Mouse (Mus musculus) retina, embryonic 14.5 days (tissue): ENCODE measurements at regions not wholly inside any gene's neighbourhood (a gene's known extent, or its start where the extent isn't known, plus 50 kb on each side); places are given as distances from the start of the nearest gene placed in this dataset.
"Not testable (repeated sequence)": the region's sequence is repeated elsewhere in the genome, so short reads cannot be mapped to it uniquely, and the experiment has no call there.

Experiments
- DNase-seq: peaks from one replicate; pipeline ENCODE4 v3.0.0-alpha.2; 2015; ENCODE audit warnings: low spot score

DNA sequence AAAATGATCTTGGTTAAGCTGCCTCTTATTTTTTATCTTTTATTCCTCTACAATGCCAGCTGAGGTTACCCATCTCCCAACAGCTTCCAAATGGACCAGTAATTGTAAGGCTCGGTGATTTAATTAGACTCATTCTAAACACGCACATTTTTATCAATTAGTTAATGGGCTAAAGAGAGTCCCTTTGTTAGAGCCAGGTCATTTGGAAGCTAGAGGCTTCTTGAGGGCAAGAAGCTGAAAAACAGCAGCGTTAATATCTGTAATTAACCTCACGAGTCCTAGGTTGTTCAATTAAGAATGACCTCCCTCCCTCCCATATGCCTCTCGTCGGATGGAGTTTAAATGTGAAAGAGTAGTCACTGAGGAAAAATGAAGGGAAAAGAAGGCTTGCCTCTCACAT, 66.5 kb downstream of the Otx2 start:
- DNase-seq: peak; percentile 73

DNA sequence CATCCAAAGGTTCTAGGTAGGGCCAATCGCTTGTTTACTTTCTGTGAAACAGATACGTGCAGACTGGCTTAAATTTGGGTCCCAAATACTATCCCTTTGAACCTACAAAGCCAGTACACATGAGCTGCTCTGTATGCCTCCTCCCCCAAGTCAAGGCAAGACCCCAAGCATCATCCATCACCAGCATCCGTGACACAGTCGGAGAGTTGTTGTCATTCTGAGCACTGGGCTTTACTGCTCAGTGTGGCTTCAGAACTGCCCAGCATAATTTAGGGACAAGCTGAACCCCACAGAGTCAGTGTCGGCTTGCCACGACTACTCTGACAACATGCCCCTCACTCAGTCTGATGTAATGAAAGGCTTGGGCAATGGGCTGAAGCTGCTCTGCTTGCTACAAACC, 70.1 kb downstream of the Otx2 start:
- DNase-seq: no peak

DNA sequence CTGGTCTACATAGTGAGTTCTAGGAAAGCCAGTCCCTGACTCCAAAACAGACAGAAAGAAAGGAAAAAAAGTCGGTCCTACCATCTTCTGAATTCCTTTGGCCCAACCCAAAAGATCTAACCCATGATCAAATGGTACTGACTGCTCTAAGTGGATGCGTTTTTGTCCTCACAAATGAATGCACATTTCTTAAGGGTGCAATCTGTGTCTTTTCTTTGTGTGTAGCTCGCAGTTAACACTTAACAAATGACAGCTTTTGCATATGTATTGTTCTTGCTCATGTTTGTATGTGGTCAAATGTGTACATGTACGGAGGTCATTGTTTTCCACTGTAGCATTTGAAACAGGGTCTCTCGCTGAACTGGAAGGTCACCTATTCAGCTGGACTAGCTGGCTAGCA, 79.3 kb downstream of the Otx2 start:
- DNase-seq: no peak

DNA sequence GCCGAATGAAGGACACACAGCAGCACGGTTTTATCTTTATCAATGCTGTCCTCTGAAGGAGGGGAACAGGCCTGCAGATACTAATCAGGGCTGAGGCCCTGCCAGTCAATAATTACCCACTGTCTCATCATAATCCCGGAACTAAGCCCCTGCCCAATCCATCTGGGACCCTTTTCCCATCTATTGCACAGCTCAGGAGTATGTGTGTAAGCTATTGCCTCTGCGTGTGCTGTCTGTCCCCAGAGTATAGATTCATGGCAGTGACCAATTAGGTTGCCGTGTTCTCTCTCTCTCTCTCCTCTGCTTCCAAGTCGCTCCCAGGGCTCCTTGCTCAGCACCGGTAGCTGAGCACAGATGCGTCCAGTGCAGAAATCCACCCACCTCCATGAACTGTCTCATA, 80.3 kb downstream of the Otx2 start:
- DNase-seq: peak; percentile 63

DNA sequence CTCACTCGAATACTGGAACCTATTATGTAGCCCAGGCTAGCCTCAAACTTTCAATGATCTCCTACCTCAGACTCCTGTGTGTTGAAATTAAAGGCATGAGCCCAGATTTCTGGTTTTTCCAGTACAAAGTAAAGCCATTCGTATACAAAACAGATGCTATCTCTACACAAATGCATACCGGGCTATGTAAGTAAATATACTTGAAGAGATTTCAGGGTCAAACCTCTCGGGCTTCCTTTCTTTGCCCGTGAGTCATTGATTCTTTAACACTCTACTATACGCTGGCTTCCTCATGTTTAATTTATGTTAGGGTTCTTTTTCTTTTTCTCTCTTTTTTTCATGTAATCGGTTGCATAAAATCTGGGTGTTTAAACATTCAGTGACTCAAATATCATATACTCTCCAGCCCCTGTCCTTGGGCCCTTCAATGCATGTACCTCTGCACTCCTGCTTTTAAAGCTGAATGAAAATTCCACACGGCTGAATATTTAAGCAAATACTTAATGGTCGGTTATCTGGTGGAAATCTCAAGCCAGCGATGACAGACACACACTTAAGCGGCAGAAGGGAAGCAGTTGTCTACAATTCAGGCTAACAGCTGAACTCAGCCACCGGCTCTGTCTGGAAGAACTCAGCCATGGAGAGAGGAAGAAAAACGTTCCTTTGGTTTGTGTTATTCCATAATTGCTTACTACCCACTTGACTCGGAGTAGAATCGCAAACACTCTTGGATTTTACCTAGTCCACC, 82.0 kb downstream of the Otx2 start:
- DNase-seq: no peak

DNA sequence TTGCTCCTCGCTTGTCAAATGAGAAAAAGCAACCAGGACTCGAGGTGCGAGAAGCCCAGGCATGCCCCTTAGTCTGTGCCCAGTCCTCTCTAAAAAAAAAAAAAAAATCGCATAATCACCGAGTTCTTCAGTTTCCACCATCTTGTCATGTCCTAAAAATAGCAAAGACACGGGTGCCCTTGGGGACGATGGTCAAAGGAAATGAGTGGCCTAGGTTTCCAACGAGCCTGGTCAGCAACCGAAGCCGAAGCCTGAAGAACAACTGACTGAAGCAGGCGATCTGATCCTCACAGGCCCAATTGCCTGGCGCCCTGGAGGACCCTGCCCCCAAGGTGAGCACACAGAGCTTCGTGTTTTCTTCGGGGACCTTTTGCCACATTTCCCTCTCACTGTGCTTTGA, 83.2 kb downstream of the Otx2 start:
- DNase-seq: no peak

DNA sequence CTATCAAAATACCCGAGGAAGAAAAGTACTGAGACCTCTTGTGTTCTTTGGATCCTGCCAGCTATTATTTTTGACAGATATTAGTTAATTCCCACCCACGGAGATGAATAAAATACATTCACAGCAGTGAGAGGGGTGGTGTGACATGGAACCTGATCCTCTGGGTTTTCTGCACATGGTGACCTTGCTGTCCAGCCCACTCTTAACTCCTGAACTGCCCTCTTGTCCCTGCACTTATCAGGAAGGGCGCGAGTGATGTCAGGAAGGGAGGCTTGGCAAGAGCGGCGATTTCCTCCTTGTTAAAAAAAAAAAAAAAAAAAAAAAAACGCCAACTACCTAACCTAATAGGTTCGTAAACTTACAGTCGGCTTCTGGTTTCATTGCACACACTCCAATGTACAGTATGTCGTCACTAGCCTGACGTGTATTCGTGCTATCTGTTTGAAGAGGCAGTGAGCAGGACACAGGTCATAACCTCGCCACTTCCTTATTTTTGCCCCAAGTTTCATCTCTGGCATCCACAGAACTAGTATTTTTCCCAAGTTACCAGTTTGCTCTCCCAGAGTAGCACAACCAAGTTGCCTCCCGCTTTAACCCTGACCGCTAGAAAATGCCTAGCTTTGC, 83.8 kb downstream of the Otx2 start:
- DNase-seq: no peak

DNA sequence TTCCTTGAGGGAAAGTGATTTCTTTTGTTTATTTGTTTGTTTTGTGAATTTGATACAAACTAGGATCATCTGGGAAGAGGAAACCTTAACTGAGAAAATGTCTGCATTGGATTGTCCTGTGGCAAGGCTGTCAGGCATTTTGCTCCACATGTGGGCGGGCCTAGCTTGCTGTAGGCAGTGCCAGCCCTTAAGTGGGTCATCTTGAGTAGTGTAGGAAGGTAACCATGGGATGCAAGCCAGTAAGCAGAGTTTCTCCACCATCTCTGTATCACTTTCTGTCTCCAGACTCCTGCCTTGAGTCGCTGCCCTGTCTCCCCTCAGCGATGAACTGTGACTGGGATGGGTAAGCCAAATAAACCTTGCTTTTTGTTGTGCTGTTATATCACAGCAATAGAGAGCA, 87.8 kb downstream of the Otx2 start:
- no peak for DNase-seq

DNA sequence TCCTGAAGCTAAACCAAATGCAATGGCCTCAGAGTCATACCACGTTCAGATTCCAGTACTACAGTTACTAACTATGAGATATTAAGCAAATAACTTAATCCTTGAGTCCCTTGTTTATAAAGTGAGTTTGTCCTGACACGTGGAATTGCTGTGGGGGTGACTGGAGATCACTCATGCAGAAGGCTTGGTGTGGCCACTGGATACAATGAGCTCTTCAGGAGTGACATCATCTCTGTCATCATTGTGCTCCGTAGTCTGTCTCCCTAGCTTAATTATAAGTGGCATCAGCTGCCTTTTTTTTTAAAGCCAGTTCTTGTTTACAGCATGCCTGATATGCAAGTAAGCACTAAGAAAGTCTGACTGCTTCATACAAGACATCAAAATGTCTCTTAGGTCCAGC, 89.0 kb downstream of the Otx2 start:
- peak; percentile 31 for DNase-seq

DNA sequence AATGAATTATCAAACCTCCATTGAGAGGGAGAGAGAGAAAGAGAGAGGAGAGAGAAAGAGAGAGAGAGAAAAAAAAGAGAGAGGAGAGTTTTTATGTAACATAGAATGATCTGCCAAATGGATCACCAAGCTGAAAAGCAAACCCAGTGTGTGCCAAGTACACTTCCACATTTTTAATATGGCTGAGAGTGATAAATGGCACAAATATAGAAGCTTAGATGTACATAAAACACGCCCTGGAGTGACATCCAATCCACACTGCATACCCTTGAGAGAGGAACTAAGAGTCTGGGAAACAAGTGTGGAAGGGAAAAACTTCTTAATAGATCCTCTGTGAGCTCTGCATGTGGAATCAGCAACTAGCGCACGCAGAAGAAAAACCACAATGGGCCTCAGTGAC, 90.1 kb downstream of the Otx2 start:
- DNase-seq: no peak

DNA sequence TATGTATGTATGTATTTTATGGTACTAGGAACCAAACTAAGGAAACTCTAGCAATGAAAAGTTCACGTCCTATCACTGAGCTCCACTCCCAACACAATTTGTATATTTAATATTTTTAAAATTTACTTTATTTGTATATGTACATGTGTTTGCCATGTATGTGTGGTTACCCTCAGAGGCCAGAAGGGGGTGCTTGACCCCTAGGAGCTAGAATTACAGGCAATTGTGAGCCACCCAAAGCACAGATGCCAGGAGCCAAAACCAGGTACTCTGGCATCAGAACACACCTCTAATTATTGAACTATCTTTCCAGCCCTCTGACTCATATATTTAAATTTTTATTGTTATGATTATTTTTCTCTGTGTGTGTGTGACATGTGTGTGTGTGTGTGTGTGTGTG, 91.5 kb downstream of the Otx2 start:
- DNase-seq: peak; percentile 29

DNA sequence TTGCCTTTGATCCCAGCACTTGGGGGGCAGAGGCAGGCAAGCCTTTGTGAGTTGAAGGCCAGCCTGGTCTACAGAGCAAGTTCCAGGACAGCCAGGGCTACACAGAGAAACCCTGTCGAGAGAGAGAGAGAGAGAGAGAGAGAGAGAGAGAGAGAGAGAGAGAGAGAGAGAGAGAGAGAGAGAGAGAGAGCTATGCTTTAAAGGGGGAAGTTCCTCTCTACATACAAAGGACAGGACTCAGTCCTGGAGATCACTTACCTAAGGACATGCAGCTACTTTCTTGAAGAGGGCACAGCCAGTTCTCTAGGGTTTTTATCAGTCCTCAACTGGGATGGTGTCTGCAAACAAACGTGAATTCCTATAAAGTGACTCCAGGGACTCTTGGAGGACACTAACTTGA, 92.3 kb downstream of the Otx2 start:
- not testable (repeated sequence) for DNase-seq

DNA sequence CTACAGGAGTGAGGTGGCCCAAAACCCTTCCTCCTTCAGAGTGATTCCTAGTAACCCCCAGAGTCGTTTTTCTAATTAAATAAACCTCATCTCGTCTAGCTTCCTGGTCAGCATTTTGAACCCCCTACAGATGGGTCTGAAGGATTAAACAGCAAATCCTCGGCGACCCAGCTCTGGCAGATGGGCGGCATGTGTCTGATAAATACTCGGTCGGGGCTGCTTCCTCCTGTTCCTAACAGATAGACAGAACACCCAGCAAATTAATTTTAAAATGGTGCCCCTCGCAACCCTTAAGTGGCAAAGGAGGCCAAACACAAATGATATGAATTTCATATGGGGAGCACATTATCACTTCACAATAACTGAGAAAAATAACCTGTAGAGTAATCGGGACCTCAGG, 93.2 kb downstream of the Otx2 start:
- peak; percentile 42 for DNase-seq

DNA sequence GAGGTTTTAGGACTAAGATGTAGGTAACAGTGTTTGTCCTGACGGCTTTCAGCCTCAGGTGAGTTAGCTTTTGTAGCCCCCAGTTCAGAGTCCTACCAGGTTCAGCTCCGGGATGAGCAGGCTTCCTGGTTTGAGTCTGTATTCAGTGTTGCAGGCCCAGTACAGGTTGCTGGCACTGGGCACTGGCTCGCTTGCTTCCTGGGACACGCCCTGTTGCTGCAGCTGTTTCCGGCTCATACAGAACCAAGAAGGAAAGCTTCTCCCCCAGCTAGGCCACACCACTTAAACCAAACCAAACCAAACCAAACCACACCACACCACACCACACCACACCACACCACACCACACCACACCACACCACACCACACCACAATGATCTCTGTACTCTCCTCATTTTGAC, 93.6 kb downstream of the Otx2 start:
- no peak for DNase-seq
